Mouse (Mus musculus): Measurements from ENCODE around the gene Acbd5. TPM values are rescaled to one million over a fixed set of nuclear protein-coding genes. Genes with fewer than 3 reads are reported as not detected.
"Not testable (repeated sequence)": the region's sequence is repeated elsewhere in the genome, so short reads cannot be mapped to it uniquely, and the experiment has no call there.

Gene Acbd5
- polyA plus RNA-seq, 1 experiment: 3.2 TPM

GRCm38 (mm10) chr2:23034692-23035435 is 33.1 kb upstream of the Acbd5 start:
- Histone ChIP-seq H3K4me1 (peaks cover 66% of the 10 kb centered on the region), H3K4me3 (replicated peaks) (no peak overlapping the region), H3K27me3 (replicated peaks) (no peaks in the 10 kb centered on the region), H3K36me3 (replicated peaks; ENCODE audit: low read length) (peaks cover 48% of the 10 kb centered on the region), H3K9me3 (no peaks in the 10 kb centered on the region)
- TF ChIP-seq FLI1 (IDR thresholded peaks at IDR 0.05; ENCODE audit: low read length) (no peak), GATA1 (IDR thresholded peaks at IDR 0.05; ENCODE audit: borderline replicate concordance, low read length) (no peak)

DNA sequence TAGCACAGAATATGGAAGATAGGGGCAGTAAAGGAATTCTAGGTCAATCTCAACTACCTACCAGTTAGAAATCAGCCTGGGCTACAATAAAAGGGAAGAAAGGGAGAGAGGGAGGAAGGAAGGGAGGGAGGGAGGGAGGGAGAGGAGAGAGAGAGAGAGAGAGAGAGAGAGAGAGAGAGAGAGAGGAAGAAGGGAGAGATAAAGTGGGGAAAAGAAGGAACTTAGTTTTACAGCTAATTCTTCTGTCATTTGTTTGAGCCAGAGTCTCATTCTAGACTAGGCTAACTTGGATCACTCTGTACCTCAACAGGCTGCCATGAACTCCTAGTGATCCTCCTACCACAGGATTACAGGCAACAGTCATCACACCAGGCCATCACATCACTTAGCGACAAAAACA is 32.5 kb upstream of the Acbd5 start:
- H3K27me3 ChIP-seq (replicated peaks): no peaks in the 10 kb centered on the region
- H3K4me3 ChIP-seq (replicated peaks): peak overlapping the region; percentile 56
- H3K9me3 ChIP-seq: no peaks in the 10 kb centered on the region
- H3K36me3 ChIP-seq (replicated peaks; ENCODE audit: low read length): peaks cover 43% of the 10 kb centered on the region
- peaks cover 66% of the 10 kb centered on the region for H3K4me1 ChIP-seq
- TF ChIP-seq GATA1 (IDR thresholded peaks at IDR 0.05; ENCODE audit: borderline replicate concordance, low read length) (no peak), FLI1 (IDR thresholded peaks at IDR 0.05; ENCODE audit: low read length) (no peak)

DNA sequence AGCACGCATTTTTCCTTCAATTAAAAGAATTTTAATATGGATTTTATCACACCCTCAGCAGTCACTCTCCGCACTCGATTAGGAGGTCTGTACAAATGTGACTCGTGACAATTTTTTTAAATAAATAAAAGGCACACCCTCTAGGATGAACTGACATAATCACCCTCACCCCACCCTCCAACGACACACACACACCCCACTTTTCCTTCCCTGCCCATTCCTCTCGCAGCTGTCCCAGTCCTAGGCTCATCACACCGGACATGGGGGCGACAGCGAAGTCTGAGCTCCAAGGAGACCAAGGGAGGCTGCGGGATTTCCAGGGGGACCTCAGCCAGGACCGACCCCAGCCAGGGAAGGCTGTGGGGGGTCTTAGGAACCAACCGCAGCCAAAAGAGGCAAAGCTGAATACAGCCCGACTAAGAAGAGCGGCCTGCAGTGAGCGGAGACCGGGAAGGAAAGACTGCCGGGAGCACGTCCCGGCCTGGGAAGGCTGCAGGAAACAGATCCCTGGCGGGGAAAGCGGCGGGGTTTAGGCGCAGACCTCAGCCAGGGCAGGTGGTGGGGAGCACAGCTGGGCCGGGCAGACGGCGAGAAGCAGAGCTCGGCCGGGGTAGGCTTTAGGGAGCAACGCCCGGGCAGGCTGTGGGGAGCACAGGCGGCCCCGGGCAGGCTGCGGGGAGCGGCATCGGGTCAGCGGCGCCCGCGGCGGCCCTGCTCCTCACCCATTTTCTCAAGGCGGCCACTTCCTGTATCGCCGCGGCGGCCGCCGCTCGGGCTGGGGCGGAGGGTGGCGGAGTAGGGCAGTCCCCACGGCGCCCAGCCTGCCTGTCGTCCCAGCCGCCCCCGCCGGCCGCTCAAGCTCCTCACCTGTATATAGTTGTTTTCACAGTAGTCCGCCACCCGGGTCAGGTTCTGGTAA is 28.6 kb upstream of the Acbd5 start:
- peak overlapping the region; percentile 98 for H3K4me3 ChIP-seq (replicated peaks)
- peaks cover 50% of the 10 kb centered on the region for H3K4me1 ChIP-seq
- peaks cover 8% of the 10 kb centered on the region for H3K36me3 ChIP-seq (replicated peaks; ENCODE audit: low read length)
- no peaks in the 10 kb centered on the region for H3K27me3 ChIP-seq (replicated peaks)
- H3K9me3 ChIP-seq: no peaks in the 10 kb centered on the region
- TF ChIP-seq FLI1 (IDR thresholded peaks at IDR 0.05; ENCODE audit: low read length) (no peak), GATA1 (IDR thresholded peaks at IDR 0.05; ENCODE audit: borderline replicate concordance, low read length) (no peak)

DNA sequence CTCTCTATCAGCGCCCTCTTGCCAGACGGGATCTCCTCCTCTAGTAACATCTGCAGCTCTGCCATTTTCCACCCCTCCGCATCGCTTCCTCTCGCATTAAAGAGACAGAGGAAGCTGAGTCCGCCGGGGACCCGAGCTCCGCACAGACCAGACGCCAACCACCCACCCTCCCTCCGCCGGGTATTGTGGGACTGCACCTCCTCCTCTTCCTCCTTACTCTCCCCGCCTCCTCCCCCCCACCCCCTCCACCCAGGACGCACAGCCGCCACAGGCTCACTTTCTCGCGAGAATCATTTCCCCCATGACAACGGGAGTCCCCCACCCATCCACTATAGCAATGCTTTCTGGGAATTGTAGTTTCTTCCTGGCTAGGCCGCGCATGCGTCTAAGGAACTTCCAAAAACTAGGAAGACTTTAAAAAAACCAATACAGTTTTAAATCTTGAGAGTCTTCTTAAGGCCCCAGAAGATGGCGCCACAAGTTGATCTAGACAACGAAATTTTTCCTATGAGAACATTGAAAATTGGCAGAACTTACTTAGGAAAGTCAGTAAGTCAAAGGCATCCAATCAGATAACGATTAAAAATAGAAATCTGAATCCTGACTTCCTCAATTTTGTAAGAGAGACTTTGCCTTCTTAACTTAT is 27.8 kb upstream of the Acbd5 start, which contains the start of gene Abi1:
Gene Abi1, minus strand, starts transcription at position 241 of the 646 bp plus-strand sequence.
- H3K9me3 ChIP-seq: no peaks in the 10 kb centered on the region
- H3K36me3 ChIP-seq (replicated peaks; ENCODE audit: low read length): peaks cover 2% of the 10 kb centered on the region
- TF ChIP-seq FLI1 (IDR thresholded peaks at IDR 0.05; ENCODE audit: low read length) (no peak), GATA1 (IDR thresholded peaks at IDR 0.05; ENCODE audit: borderline replicate concordance, low read length) (no peak; the same call in 2 of the 3 replicates)
- no peaks in the 10 kb centered on the region for H3K27me3 ChIP-seq (replicated peaks)
- H3K4me3 ChIP-seq (replicated peaks): peak within 1 kb of the TSS; percentile 98
- H3K4me1 ChIP-seq: peaks cover 46% of the 10 kb centered on the region

DNA sequence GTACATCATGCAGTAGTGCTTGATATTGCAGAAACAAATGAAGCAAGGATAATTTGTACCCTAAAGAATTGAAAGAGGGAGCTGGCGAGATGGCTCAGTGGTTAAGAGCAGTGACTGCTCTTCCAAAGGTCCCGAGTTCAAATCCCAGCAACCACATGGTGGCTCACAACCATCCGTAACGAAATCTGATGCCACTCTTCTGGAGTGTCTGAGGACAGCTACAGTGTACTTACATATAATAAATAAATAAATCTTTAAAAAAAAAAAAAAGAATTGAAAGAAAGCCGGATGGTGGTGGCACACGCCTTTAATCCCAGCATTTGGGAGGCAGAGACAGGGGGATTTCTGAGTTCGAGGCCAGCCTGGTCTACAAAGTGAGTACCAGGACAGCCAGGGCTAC is 27.3 kb upstream of the Acbd5 start:
- H3K36me3 ChIP-seq (replicated peaks; ENCODE audit: low read length); H3K9me3 ChIP-seq; H3K27me3 ChIP-seq (replicated peaks): not testable (repeated sequence)
- peaks cover 40% of the 10 kb centered on the region for H3K4me1 ChIP-seq
- H3K4me3 ChIP-seq (replicated peaks): peak overlapping the region; percentile 98

GRCm38 (mm10) chr2:23041457-23041856 is 26.5 kb upstream of the Acbd5 start:
- Histone ChIP-seq H3K4me3 (replicated peaks) (peak overlapping the region; percentile 28), H3K36me3 (replicated peaks; ENCODE audit: low read length) (peaks cover 2% of the 10 kb centered on the region), H3K4me1 (peaks cover 33% of the 10 kb centered on the region), H3K9me3 (no peaks in the 10 kb centered on the region), H3K27me3 (replicated peaks) (no peaks in the 10 kb centered on the region)
- no peak for TF ChIP-seq GATA1 (IDR thresholded peaks at IDR 0.05; ENCODE audit: borderline replicate concordance, low read length)
- TF ChIP-seq FLI1 (IDR thresholded peaks at IDR 0.05; ENCODE audit: low read length): no peak

DNA sequence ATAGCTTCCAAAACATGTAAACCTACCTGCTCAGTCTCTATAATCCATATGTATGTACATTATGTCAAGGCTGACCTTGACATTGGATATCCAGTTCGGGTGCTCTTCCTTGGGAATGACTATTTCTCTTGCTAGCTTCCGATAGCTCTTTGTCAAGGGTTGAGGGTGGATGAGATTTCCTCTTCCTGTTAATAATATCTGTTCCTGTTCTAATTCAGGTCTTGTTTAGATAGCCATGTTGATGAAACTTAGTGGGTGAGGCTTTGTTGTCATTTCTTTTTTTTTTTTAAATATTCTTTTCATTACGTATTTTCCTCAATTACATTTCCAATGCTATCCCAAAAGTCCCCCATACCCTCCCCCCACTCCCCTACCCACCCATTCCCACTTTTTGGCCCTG is 25.8 kb upstream of the Acbd5 start:
- peaks cover 2% of the 10 kb centered on the region for H3K36me3 ChIP-seq (replicated peaks; ENCODE audit: low read length)
- no peaks in the 10 kb centered on the region for H3K9me3 ChIP-seq
- H3K4me1 ChIP-seq: peaks cover 27% of the 10 kb centered on the region
- TF ChIP-seq FLI1 (IDR thresholded peaks at IDR 0.05; ENCODE audit: low read length) (no peak), GATA1 (IDR thresholded peaks at IDR 0.05; ENCODE audit: borderline replicate concordance, low read length) (no peak)
- no peak overlapping the region for H3K4me3 ChIP-seq (replicated peaks)
- H3K27me3 ChIP-seq (replicated peaks): no peaks in the 10 kb centered on the region

GRCm38 (mm10) chr2:23045703-23046102 is 22.3 kb upstream of the Acbd5 start:
- H3K27me3 ChIP-seq (replicated peaks): no peaks in the 10 kb centered on the region
- TF ChIP-seq FLI1 (IDR thresholded peaks at IDR 0.05; ENCODE audit: low read length) (no peak), GATA1 (IDR thresholded peaks at IDR 0.05; ENCODE audit: borderline replicate concordance, low read length) (no peak)
- H3K9me3 ChIP-seq: no peaks in the 10 kb centered on the region
- no peaks in the 10 kb centered on the region for H3K36me3 ChIP-seq (replicated peaks; ENCODE audit: low read length)
- H3K4me3 ChIP-seq (replicated peaks): no peak overlapping the region
- peaks cover 34% of the 10 kb centered on the region for H3K4me1 ChIP-seq

GRCm38 (mm10) chr2:23048006-23048405 is 20.0 kb upstream of the Acbd5 start:
- H3K4me1 ChIP-seq: peaks cover 44% of the 10 kb centered on the region
- no peak for TF ChIP-seq FLI1 (IDR thresholded peaks at IDR 0.05; ENCODE audit: low read length)
- TF ChIP-seq GATA1 (IDR thresholded peaks at IDR 0.05; ENCODE audit: borderline replicate concordance, low read length): no peak
- H3K27me3 ChIP-seq (replicated peaks): no peaks in the 10 kb centered on the region
- H3K4me3 ChIP-seq (replicated peaks): no peak overlapping the region
- no peaks in the 10 kb centered on the region for H3K36me3 ChIP-seq (replicated peaks; ENCODE audit: low read length)
- H3K9me3 ChIP-seq: no peaks in the 10 kb centered on the region

Measured in megakaryocyte, embryonic 14.5 days (primary cell).